Mouse (Mus musculus): ENCODE measurements around the gene Xrra1. TPM values are rescaled to one million over a fixed set of nuclear protein-coding genes. Genes with fewer than 3 reads are reported as not detected.

The Xrra1 gene
- total RNA-seq, 2 experiments from 2014 or later: 0.49 TPM; not detected in 1

GRCm38 (mm10) chr7:99851121-99851520, 7.8 kb upstream of the Xrra1 start:
- DNase-seq: no peak

GRCm38 (mm10) chr7:99851618-99852017, 7.3 kb upstream of the Xrra1 start:
- no peak for DNase-seq

- DNase-seq: no peak
Observed at GRCm38 (mm10) chr7:99853350-99853749, 5.6 kb upstream of the Xrra1 start.

- no peak for DNase-seq
Observed at GRCm38 (mm10) chr7:99854311-99854710, 4.6 kb upstream of the Xrra1 start.

DNA sequence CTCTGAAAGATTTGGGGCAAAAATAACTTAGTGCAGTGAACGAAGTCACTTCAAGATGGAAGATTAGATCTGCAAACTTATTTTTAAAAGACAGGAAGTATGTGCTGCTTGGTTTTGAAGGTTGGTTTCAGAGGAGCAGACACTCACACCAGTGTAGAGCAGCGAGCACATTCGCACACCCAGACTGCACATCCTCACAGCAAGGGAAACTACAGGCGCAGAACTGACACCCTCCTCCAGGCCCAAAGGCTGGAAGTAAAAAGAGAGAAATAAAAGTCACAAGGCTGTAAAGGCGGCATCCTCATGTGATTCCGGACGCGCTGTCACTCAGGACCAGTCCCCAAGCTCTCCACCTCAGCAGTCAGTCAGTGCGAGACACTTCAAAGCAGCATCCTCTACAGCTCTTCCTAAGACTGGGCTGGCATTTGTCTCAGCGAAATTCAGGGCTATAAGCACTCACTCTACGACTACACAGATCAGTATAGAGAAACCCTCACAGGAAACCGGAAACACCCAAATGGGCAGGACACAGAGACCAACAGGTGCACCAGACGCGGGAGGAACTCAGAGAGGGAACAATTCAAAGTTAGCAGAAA, 2.6 kb upstream of the Xrra1 start:
- no peak for DNase-seq

- DNase-seq: no peak
Observed at GRCm38 (mm10) chr7:99858175-99858812, 622 bp upstream of the Xrra1 start.

DNA sequence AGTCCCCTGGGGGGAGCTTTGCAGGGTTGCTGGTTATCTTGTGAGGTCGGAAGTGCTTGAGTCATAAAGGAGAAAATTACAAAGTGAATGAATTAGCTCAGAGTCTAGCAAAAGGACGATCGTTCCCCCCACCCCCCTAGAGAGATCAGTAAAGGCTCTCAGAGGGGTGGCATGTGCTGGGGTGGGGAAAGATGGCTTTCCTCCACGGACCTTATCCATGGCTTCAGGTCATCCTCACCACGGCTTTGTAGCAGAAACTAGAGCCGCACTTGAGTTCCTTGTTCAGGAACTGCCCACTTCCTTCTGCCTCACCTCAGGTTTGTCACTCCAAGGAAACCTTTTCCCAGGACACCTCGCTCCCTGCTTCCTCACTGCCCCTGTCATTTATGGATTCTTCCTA, 4.4 kb downstream of the Xrra1 start, which contains the start of gene Spcs2:
Gene Spcs2 (minus strand): TSS at position 101 of the 400 bp plus-strand sequence.
- no peak for DNase-seq

GRCm38 (mm10) chr7:99864241-99865028, 5.5 kb downstream of the Xrra1 start:
- no peak for DNase-seq

- DNase-seq: no peak
Observed at GRCm38 (mm10) chr7:99865219-99865618, 6.3 kb downstream of the Xrra1 start.

- DNase-seq: no peak
Observed at GRCm38 (mm10) chr7:99869296-99869695, 10.4 kb downstream of the Xrra1 start.

DNA sequence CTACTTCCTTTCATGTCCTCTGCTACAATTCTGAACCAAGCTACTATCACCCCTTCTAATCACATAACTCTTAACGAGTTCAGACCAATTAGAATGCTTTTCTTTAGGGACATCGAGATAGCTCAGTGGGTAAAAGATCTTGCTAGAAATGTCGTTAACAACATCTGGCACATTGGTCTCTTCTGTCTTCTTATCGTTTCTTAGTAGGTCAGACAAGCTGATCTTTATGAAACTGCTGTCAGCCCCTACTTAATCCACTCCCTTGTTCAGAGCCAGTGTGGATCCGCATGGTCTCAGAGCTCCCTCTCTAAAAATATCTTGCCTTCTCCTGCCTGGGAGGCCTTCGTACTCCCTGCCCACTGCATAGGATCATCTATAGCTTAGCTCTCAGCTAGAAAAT, 15.0 kb downstream of the Xrra1 start:
- DNase-seq: no peak

- DNase-seq: no peak
Observed at GRCm38 (mm10) chr7:99875891-99876290, 17.0 kb downstream of the Xrra1 start.

GRCm38 (mm10) chr7:99876345-99876744, 17.4 kb downstream of the Xrra1 start:
- DNase-seq: peak; percentile 61

GRCm38 (mm10) chr7:99878254-99878653, 19.3 kb downstream of the Xrra1 start:
- DNase-seq: no peak

GRCm38 (mm10) chr7:99887230-99887735, 28.4 kb downstream of the Xrra1 start:
- DNase-seq: no peak

GRCm38 (mm10) chr7:99887743-99888142, 28.8 kb downstream of the Xrra1 start:
- no peak for DNase-seq

GRCm38 (mm10) chr7:99889175-99889880, 30.4 kb downstream of the Xrra1 start:
- DNase-seq: no peak

DNA sequence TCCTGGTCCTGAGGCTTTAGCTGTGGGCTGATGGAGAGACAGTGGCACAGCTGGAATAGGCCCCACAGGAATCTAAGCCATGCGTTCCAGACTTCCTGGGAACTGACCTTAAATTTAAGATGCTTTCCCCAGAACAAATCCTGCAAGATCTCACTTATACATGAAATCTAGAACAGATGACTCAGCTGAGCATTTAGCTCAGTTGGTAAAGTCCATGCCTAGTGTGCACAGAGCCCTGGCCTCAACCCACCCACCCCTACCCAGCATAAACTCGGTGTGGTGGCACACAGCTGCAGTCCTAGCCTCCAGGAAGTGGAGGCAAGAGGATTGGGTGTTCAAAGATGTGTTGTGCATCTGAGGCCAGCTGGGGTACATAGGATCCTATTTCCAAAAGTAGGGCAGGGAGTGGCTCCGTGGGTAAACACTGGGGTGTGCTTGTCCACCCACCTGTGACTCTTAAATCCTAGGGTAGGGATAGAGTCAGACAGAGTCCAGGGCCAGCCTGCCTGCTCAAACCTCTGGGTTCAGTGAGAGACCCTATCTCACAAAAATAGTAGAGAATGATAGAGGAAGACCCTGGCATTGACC, 31.3 kb downstream of the Xrra1 start:
- no peak for DNase-seq

GRCm38 (mm10) chr7:99891471-99891870, 32.6 kb downstream of the Xrra1 start:
- no peak for DNase-seq

GRCm38 (mm10) chr7:99892351-99892750, 33.4 kb downstream of the Xrra1 start:
- DNase-seq: no peak

DNA sequence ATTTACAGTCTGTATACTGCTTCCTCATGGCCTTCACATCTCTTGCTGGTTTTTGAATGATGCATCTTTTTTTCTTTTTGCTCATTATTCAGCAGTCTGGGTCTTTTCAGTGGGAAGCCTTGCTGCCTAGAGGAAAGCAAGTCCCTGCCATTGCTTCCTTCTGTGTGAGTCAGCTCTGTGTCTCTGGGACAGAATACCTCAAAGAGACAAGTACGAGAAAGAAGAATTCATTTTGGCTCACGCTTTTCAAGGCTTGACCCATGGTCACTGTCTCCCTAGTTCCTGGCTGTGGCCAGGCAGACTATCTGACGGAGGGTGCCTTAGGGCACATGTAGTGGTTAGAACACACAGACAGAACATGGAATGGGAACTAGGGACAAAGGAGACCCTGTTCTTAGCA, 35.1 kb downstream of the Xrra1 start:
- DNase-seq: no peak

DNA sequence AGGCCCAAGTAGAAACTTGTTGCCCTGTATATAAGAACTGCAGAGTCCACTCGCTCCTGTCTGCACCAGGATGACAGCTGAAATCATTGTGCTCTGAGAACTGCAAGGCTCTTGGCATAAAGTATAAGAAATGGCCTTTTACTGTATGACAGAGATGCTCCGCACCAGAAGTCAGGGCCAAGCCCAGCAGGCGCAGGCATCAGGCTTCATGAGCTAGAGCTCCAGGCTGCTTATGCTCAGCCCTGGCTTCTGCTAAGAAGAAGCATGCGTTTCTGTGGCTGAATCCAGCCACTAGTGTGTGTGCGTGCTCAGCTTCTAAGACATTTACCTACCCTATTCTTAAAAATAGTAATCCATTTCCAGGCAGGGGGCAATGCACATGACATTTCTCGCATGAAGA, 35.6 kb downstream of the Xrra1 start:
- no peak for DNase-seq
